Mouse (Mus musculus): ENCODE data around the gene Fbxo39.

Gene Fbxo39

GRCm38 (mm10) chr11:72361385-72362346, 47.4 kb downstream of the Fbxo39 start:
- in situ Hi-C loops (cut with MboI; ENCODE audit: low sequenced_read_pairs), result no loop called here

- in situ Hi-C loops (cut with MboI; ENCODE audit: low sequenced_read_pairs), result no loop called here
These were observed 48.1 kb downstream of the Fbxo39 start, which contains the start of gene Tekt1 for GRCm38 (mm10) chr11:72362347-72362741. Gene Tekt1, minus strand, starts transcription at chr11:72362442.

- in situ Hi-C loops (cut with MboI; ENCODE audit: low sequenced_read_pairs), result no loop called here
These were observed 49.4 kb downstream of the Fbxo39 start for GRCm38 (mm10) chr11:72363523-72364240.

GRCm38 (mm10) chr11:72364526-72364925, 50.3 kb downstream of the Fbxo39 start:
- in situ Hi-C loops (cut with MboI; ENCODE audit: low sequenced_read_pairs), result no loop called here

GRCm38 (mm10) chr11:72366126-72366525, 51.9 kb downstream of the Fbxo39 start:
- in situ Hi-C loops (cut with MboI; ENCODE audit: low sequenced_read_pairs), result no loop called here

- in situ Hi-C loops (cut with MboI; ENCODE audit: low sequenced_read_pairs), result no loop called here
These were observed 53.9 kb downstream of the Fbxo39 start for GRCm38 (mm10) chr11:72367934-72368674.
